Mouse (Mus musculus): ENCODE measurements around the gene Smad6. TPM values are rescaled to one million over a fixed set of nuclear protein-coding genes. Genes with fewer than 3 reads are reported as not detected.

Gene Smad6
- polyA plus RNA-seq, 2 experiments: 12.0 to 23.5 TPM

- 79% methylated on average over 5 of the region's 5 CpGs for WGBS
- TF ChIP-seq POLR2A (IDR thresholded peaks at IDR 0.05; ENCODE audit: borderline replicate concordance, extremely low read depth, insufficient read depth, insufficient read length): no peak
- H3K9me3 ChIP-seq (ENCODE audit: control insufficient read depth, low read length): no peaks in the 10 kb centered on the region
- no peaks in the 10 kb centered on the region for H3K27me3 ChIP-seq (ENCODE audit: control insufficient read depth, insufficient read depth, low read length)
- H3K36me3 ChIP-seq (ENCODE audit: control insufficient read depth, insufficient read depth, low read length): no peaks in the 10 kb centered on the region
- 0 out of 2 replicates have a peak, but pooled peaks cover 2% of the 10 kb centered on the region for H3K4me1 ChIP-seq (ENCODE audit: control insufficient read depth, insufficient read depth, low read length)
- no peak overlapping the region for H3K27ac ChIP-seq (replicated peaks; ENCODE audit: low read depth, low read length)
- no peak overlapping the region for H3K4me3 ChIP-seq (replicated peaks; ENCODE audit: low read length)
- no peak for ATAC-seq (ENCODE audit: low FRiP score, low read depth)
- no peak for DNase-seq (ENCODE audit: low spot score)
- no peak overlapping the region for H3K4me2 ChIP-seq (replicated peaks; ENCODE audit: low read depth, low read length, severe bottlenecking)
- H3K9ac ChIP-seq (ENCODE audit: low read depth, low read length, severe bottlenecking): no peak overlapping the region
Measured at GRCm38 (mm10) chr9:63914944-63915343, 106.9 kb downstream of the Smad6 start.

GRCm38 (mm10) chr9:63912051-63912450 is 109.8 kb downstream of the Smad6 start:
- Histone ChIP-seq H3K27ac (replicated peaks; ENCODE audit: low read depth, low read length) (no peak overlapping the region), H3K36me3 (ENCODE audit: control insufficient read depth, insufficient read depth, low read length) (no peaks in the 10 kb centered on the region), H3K9me3 (ENCODE audit: control insufficient read depth, low read length) (no peaks in the 10 kb centered on the region), H3K27me3 (ENCODE audit: control insufficient read depth, insufficient read depth, low read length) (no peaks in the 10 kb centered on the region), H3K4me1 (ENCODE audit: control insufficient read depth, insufficient read depth, low read length) (0 out of 2 replicates have a peak, but pooled peaks cover 2% of the 10 kb centered on the region), H3K4me2 (replicated peaks; ENCODE audit: low read depth, low read length, severe bottlenecking) (no peak overlapping the region), H3K9ac (ENCODE audit: low read depth, low read length, severe bottlenecking) (no peak overlapping the region), H3K4me3 (replicated peaks; ENCODE audit: low read length) (no peak overlapping the region)
- ATAC-seq (ENCODE audit: low FRiP score, low read depth) (no peak), DNase-seq (ENCODE audit: low spot score) (peak; percentile 32)
- TF ChIP-seq POLR2A (IDR thresholded peaks at IDR 0.05; ENCODE audit: borderline replicate concordance, extremely low read depth, insufficient read depth, insufficient read length): no peak
- 49% methylated on average over 9 of the region's 9 CpGs for WGBS

- WGBS: 12% methylated on average over 5 of the region's 5 CpGs
- no peak overlapping the region for H3K27ac ChIP-seq (replicated peaks; ENCODE audit: low read depth, low read length)
- H3K27me3 ChIP-seq (ENCODE audit: control insufficient read depth, insufficient read depth, low read length): no peaks in the 10 kb centered on the region
- DNase-seq (ENCODE audit: low spot score) (peak; percentile 87), ATAC-seq (ENCODE audit: low FRiP score, low read depth) (peak; percentile 63)
- H3K4me3 ChIP-seq (replicated peaks; ENCODE audit: low read length): no peak overlapping the region
- H3K4me2 ChIP-seq (replicated peaks; ENCODE audit: low read depth, low read length, severe bottlenecking): no peak overlapping the region
- H3K9ac ChIP-seq (ENCODE audit: low read depth, low read length, severe bottlenecking): no peak overlapping the region
- no peaks in the 10 kb centered on the region for H3K9me3 ChIP-seq (ENCODE audit: control insufficient read depth, low read length)
- 0 out of 2 replicates have a peak, but pooled peaks cover 2% of the 10 kb centered on the region for H3K4me1 ChIP-seq (ENCODE audit: control insufficient read depth, insufficient read depth, low read length)
- TF ChIP-seq POLR2A (IDR thresholded peaks at IDR 0.05; ENCODE audit: borderline replicate concordance, extremely low read depth, insufficient read depth, insufficient read length): no peak
- no peaks in the 10 kb centered on the region for H3K36me3 ChIP-seq (ENCODE audit: control insufficient read depth, insufficient read depth, low read length)
Measured at GRCm38 (mm10) chr9:63909618-63910017, 112.2 kb downstream of the Smad6 start.

- H3K9me3 ChIP-seq (ENCODE audit: control insufficient read depth, low read length): no peaks in the 10 kb centered on the region
- no peaks in the 10 kb centered on the region for H3K4me1 ChIP-seq (ENCODE audit: control insufficient read depth, insufficient read depth, low read length)
- no peaks in the 10 kb centered on the region for H3K36me3 ChIP-seq (ENCODE audit: control insufficient read depth, insufficient read depth, low read length)
- H3K4me2 ChIP-seq (replicated peaks; ENCODE audit: low read depth, low read length, severe bottlenecking): no peak overlapping the region
- H3K9ac ChIP-seq (ENCODE audit: low read depth, low read length, severe bottlenecking): no peak overlapping the region
- TF ChIP-seq POLR2A (IDR thresholded peaks at IDR 0.05; ENCODE audit: borderline replicate concordance, extremely low read depth, insufficient read depth, insufficient read length): no peak
- no peak overlapping the region for H3K4me3 ChIP-seq (replicated peaks; ENCODE audit: low read length)
- 94% methylated on average over 2 of the region's 2 CpGs for WGBS
- ATAC-seq (ENCODE audit: low FRiP score, low read depth) (no peak), DNase-seq (ENCODE audit: low spot score) (no peak)
- no peak overlapping the region for H3K27ac ChIP-seq (replicated peaks; ENCODE audit: low read depth, low read length)
- H3K27me3 ChIP-seq (ENCODE audit: control insufficient read depth, insufficient read depth, low read length): no peaks in the 10 kb centered on the region
Measured at GRCm38 (mm10) chr9:63904543-63904942, 117.3 kb downstream of the Smad6 start.

Other genes with a start within 250 kb of the Smad6 start
- gene Lctl, start 95.1 kb upstream of the Smad6 start, polyA plus RNA-seq (2012; rRNA removed): 0.06 and 0.51 TPM in 2 replicates
- not detected in 2 replicates for gene Lctl, start 95.1 kb upstream of the Smad6 start, polyA plus RNA-seq (2014; fragmentation: Nextera tagmentation; extraction: Ambion mirVana)
- gene Zwilch, start 151.0 kb upstream of the Smad6 start, polyA plus RNA-seq (2012; rRNA removed): 29.7 and 53.4 TPM in 2 replicates
- 16.4 and 17.3 TPM in 2 replicates for gene Zwilch, start 151.0 kb upstream of the Smad6 start, polyA plus RNA-seq (2014; fragmentation: Nextera tagmentation; extraction: Ambion mirVana)
- 1,022 and 1,322 TPM in 2 replicates for gene Rpl4, start 151.3 kb upstream of the Smad6 start, polyA plus RNA-seq (2012; rRNA removed)
- gene Rpl4, start 151.3 kb upstream of the Smad6 start, polyA plus RNA-seq (2014; fragmentation: Nextera tagmentation; extraction: Ambion mirVana): 1,375 and 1,385 TPM in 2 replicates
- 10.5 and 16.8 TPM in 2 replicates for gene Snapc5, start 157.2 kb upstream of the Smad6 start, polyA plus RNA-seq (2012; rRNA removed)
- gene Snapc5, start 157.2 kb upstream of the Smad6 start, polyA plus RNA-seq (2014; fragmentation: Nextera tagmentation; extraction: Ambion mirVana): 19.1 and 22.6 TPM in 2 replicates
- 0.05 TPM in 1 of 2 replicates, not detected in the other for gene Uchl4, start 213.1 kb upstream of the Smad6 start, polyA plus RNA-seq (2012; rRNA removed)
- gene Uchl4, start 213.1 kb upstream of the Smad6 start, polyA plus RNA-seq (2014; fragmentation: Nextera tagmentation; extraction: Ambion mirVana): 1.5 and 3.4 TPM in 2 replicates
- 51.3 and 58.6 TPM in 2 replicates for gene Map2k1, start 231.6 kb upstream of the Smad6 start, polyA plus RNA-seq (2012; rRNA removed)
- gene Map2k1, start 231.6 kb upstream of the Smad6 start, polyA plus RNA-seq (2014; fragmentation: Nextera tagmentation; extraction: Ambion mirVana): 81.3 and 82.2 TPM in 2 replicates